ENCODE assay signal across 9 mouse cellular contexts in the genomic region with DNA sequence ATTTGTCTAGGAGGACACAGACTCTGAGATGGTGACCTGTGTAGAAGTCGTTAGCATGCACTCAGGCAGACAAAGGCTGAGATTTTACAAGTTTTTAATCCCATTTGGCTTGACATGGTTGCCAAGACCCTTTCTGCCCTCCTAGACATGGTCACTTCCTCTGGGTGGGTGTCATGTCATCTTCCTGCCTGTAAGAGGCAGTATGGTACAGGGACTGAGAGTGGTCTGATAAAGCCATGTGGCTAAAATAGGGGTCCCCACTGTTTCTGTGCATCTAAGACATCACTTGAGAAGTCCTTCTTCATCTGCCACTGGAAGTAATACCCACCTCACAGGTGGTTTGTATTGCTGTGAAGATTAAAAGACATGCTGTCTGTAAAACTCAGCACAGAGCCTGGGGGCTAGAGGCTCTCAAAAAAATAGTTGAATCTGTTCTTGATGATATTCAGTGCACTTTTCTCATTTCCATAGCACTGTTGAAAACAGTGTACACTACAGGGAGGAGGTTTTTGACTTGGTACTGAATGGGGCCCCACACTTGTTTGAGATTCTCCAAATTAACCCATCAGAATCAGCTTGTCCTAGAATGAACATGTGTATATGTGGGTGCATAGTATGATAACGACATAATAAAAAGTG. TPM values are rescaled to one million over a fixed set of nuclear protein-coding genes. Genes with fewer than 3 reads are reported as not detected.
DNase-seq lines count a peak whose midpoint lies in the region; ATAC-seq and TF ChIP-seq lines count a peak whose summit lies in the region.
"Had no signal": no experiment of that assay in that cellular context is flagged by ENCODE, and none has a peak within 500 bp of the region (broad histone marks: within the 10 kb centered on the region; RNA-seq: fewer than 3 reads in every experiment).

No protein-coding gene starts in this region.

- H3K9me3 ChIP-seq in hindbrain, embryonic 10.5 days = no peaks in the 10 kb centered on the region
- no peaks in the 10 kb centered on the region for H3K9me3 ChIP-seq in hindbrain, embryonic 12.5 days (replicated peaks)
- H3K9me3 ChIP-seq in MEL (replicated peaks; ENCODE audit: insufficient read depth, low read length) = no peaks in the 10 kb centered on the region
- H3K9me3 ChIP-seq in embryonic facial prominence, embryonic 14.5 days (ENCODE audit: control insufficient read depth, low read length) = no peaks in the 10 kb centered on the region
- no peaks in the 10 kb centered on the region for H3K9me3 ChIP-seq in stomach, postnatal 0 days (ENCODE audit: control insufficient read depth, low read length)
- no peaks in the 10 kb centered on the region for H3K9me3 ChIP-seq in intestine, embryonic 16.5 days (ENCODE audit: control insufficient read depth, low read length)

- no peaks in the 10 kb centered on the region for H3K79me2 ChIP-seq in MEL (ENCODE audit: control insufficient read depth, insufficient read depth, low read length, poor library complexity)

- 52% methylated on average over 2 of the region's 2 CpGs for WGBS in hindbrain, embryonic 10.5 days
- WGBS in hindbrain, embryonic 12.5 days = 50% methylated on average over 2 of the region's 2 CpGs
- 49% methylated on average over 2 of the region's 2 CpGs for WGBS in embryonic facial prominence, embryonic 14.5 days
- WGBS in stomach, postnatal 0 days = 54% methylated on average over 2 of the region's 2 CpGs
- 50% methylated on average over 2 of the region's 2 CpGs for WGBS in intestine, embryonic 16.5 days

- no peak for TF ChIP-seq EP300 in MEL (IDR thresholded peaks at IDR 0.05; ENCODE audit: low read depth in 1 of 2, low read length in 2 of 2)
- no peak for TF ChIP-seq EP300 in stomach, postnatal 0 days (optimal IDR thresholded peaks at IDR 0.05)

- H3K36me3 ChIP-seq in hindbrain, embryonic 10.5 days = no peaks in the 10 kb centered on the region
- no peaks in the 10 kb centered on the region for H3K36me3 ChIP-seq in hindbrain, embryonic 12.5 days
- H3K36me3 ChIP-seq in MEL (ENCODE audit: control insufficient read depth in 1 of 2, insufficient read depth in 2 of 2, low read length in 2 of 2) = peaks cover 0 to 3% of the 10 kb centered on the region in 2 experiments; a peak in 1 of 4 replicates
- no peaks in the 10 kb centered on the region for H3K36me3 ChIP-seq in embryonic facial prominence, embryonic 14.5 days (ENCODE audit: control insufficient read depth, insufficient read depth, low read length)
- no peaks in the 10 kb centered on the region for H3K36me3 ChIP-seq in stomach, postnatal 0 days (ENCODE audit: control insufficient read depth, insufficient read depth, low read length)
- H3K36me3 ChIP-seq in intestine, embryonic 16.5 days (ENCODE audit: control insufficient read depth, insufficient read depth, low read length) = no peaks in the 10 kb centered on the region

- DNase-seq in hindbrain, embryonic 10.5 days (ENCODE audit: low spot score) = peak; percentile 44
- peak; percentile 36 for DNase-seq in MEL (ENCODE audit: low read depth, low spot score)
- DNase-seq in embryonic facial prominence, embryonic 14.5 days (ENCODE audit: low spot score) = no peak
- peak; percentile 46 to 54 for DNase-seq in kidney, postnatal 4 days
- no peak for DNase-seq in stomach, postnatal 0 days (ENCODE audit: low spot score)

- H3K4me1 ChIP-seq in hindbrain, embryonic 10.5 days (replicated peaks) = no peaks in the 10 kb centered on the region
- H3K4me1 ChIP-seq in hindbrain, embryonic 12.5 days = no peaks in the 10 kb centered on the region
- H3K4me1 ChIP-seq in MEL (ENCODE audit: control insufficient read depth in 1 of 2, insufficient read depth in 2 of 2, low read length in 2 of 2) = peaks cover 0 to 3% of the 10 kb centered on the region in 2 experiments; a peak in 1 of 4 replicates
- H3K4me1 ChIP-seq in embryonic facial prominence, embryonic 14.5 days (ENCODE audit: control insufficient read depth, insufficient read depth, low read length) = no peaks in the 10 kb centered on the region
- no peaks in the 10 kb centered on the region for H3K4me1 ChIP-seq in stomach, postnatal 0 days (replicated peaks; ENCODE audit: control insufficient read depth, insufficient read depth)
- H3K4me1 ChIP-seq in intestine, embryonic 16.5 days (ENCODE audit: control insufficient read depth, insufficient read depth, low read length) = no peaks in the 10 kb centered on the region

- no peaks in the 10 kb centered on the region; the same call in 1 of the 2 replicates for H3K27me3 ChIP-seq in hindbrain, embryonic 10.5 days (ENCODE audit: insufficient read depth, poor library complexity, severe bottlenecking)
- H3K27me3 ChIP-seq in hindbrain, embryonic 12.5 days = no peaks in the 10 kb centered on the region
- no peaks in the 10 kb centered on the region; a peak in 1 of 4 replicates for H3K27me3 ChIP-seq in MEL (ENCODE audit: control insufficient read depth in 1 of 2, insufficient read depth in 2 of 2, low read length in 2 of 2)
- 0 out of 2 replicates have a peak, but pooled peaks cover 8% of the 10 kb centered on the region for H3K27me3 ChIP-seq in embryonic facial prominence, embryonic 14.5 days (replicated peaks; ENCODE audit: control insufficient read depth, insufficient read depth, low read length)
- no peaks in the 10 kb centered on the region for H3K27me3 ChIP-seq in stomach, postnatal 0 days (ENCODE audit: control insufficient read depth, insufficient read depth, low read length)
- H3K27me3 ChIP-seq in intestine, embryonic 16.5 days (replicated peaks; ENCODE audit: control insufficient read depth, insufficient read depth, low read length) = no peaks in the 10 kb centered on the region

- TF ChIP-seq POLR2A in MEL (IDR thresholded peaks at IDR 0.05; ENCODE audit: control insufficient read depth in 1 of 2, insufficient read depth in 1 of 2, low read depth in 1 of 2, low read length in 2 of 2, poor library complexity in 1 of 2) = no peak

- no peak overlapping the region for H3K4me3 ChIP-seq in hindbrain, embryonic 10.5 days
- H3K4me3 ChIP-seq in hindbrain, embryonic 12.5 days = no peak overlapping the region
- H3K4me3 ChIP-seq in MEL (ENCODE audit: control insufficient read depth in 1 of 2, insufficient read depth in 1 of 2, low read depth in 2 of 2, low read length in 2 of 2) = peak overlapping the region; percentile 30 to 64; a peak in 2 of 4 replicates
- no peak overlapping the region for H3K4me3 ChIP-seq in embryonic facial prominence, embryonic 14.5 days (ENCODE audit: low read depth, low read length)
- no peak overlapping the region for H3K4me3 ChIP-seq in stomach, postnatal 0 days (ENCODE audit: low read depth, low read length)
- H3K4me3 ChIP-seq in intestine, embryonic 16.5 days (ENCODE audit: low read length) = no peak overlapping the region
- H3K4me3 ChIP-seq: myocyte had no signal

- no peak overlapping the region for H3K27ac ChIP-seq in hindbrain, embryonic 10.5 days
- no peak overlapping the region for H3K27ac ChIP-seq in hindbrain, embryonic 12.5 days
- H3K27ac ChIP-seq in MEL (ENCODE audit: control insufficient read depth, low read depth, low read length) = no peak overlapping the region
- H3K27ac ChIP-seq in embryonic facial prominence, embryonic 14.5 days (replicated peaks; ENCODE audit: low read depth, low read length) = no peak overlapping the region
- H3K27ac ChIP-seq in stomach, postnatal 0 days (replicated peaks) = no peak overlapping the region
- no peak overlapping the region for H3K27ac ChIP-seq in intestine, embryonic 16.5 days (ENCODE audit: low read length)

- no peak overlapping the region for H3K4me2 ChIP-seq in hindbrain, embryonic 12.5 days (replicated peaks)
- H3K4me2 ChIP-seq in embryonic facial prominence, embryonic 14.5 days (ENCODE audit: low read depth, low read length) = no peak overlapping the region
- no peak overlapping the region for H3K4me2 ChIP-seq in stomach, postnatal 0 days (replicated peaks; ENCODE audit: low read depth)
- H3K4me2 ChIP-seq in intestine, embryonic 16.5 days (ENCODE audit: low read depth, low read length) = no peak overlapping the region

- TF ChIP-seq RAD21 in MEL (IDR thresholded peaks at IDR 0.05; ENCODE audit: low read depth, low read length) = peak; percentile 68

- no peak overlapping the region for H3K9ac ChIP-seq in hindbrain, embryonic 12.5 days
- no peak overlapping the region for H3K9ac ChIP-seq in MEL (ENCODE audit: control insufficient read depth, low read depth, low read length, poor library complexity, severe bottlenecking)
- no peak overlapping the region for H3K9ac ChIP-seq in embryonic facial prominence, embryonic 14.5 days (ENCODE audit: low read depth, low read length)
- H3K9ac ChIP-seq in stomach, postnatal 0 days (ENCODE audit: low read length) = no peak overlapping the region
- no peak overlapping the region for H3K9ac ChIP-seq in intestine, embryonic 16.5 days (ENCODE audit: low read depth, low read length)

- ATAC-seq in hindbrain, embryonic 12.5 days (ENCODE audit: low FRiP score) = no peak
- ATAC-seq in embryonic facial prominence, embryonic 14.5 days (ENCODE audit: low read depth) = peak; percentile 53; the same call in 1 of the 2 replicates
- no peak for ATAC-seq in stomach, postnatal 0 days (ENCODE audit: low FRiP score, low TSS enrichment)
- no peak for ATAC-seq in erythroblast, adult 5-6 weeks (replicated peaks; ENCODE audit: low FRiP score, poor library complexity, severe bottlenecking)
- no peak for ATAC-seq in intestine, embryonic 16.5 days

- TF ChIP-seq CTCF in MEL (IDR thresholded peaks at IDR 0.05 in 2 of 3, conservative IDR thresholded peaks at IDR 0.05 in 1 of 3; ENCODE audit: control insufficient read depth in 1 of 3, insufficient read depth in 1 of 3, low read depth in 2 of 3, low read length in 3 of 3, poor library complexity in 1 of 3, severe bottlenecking in 1 of 3) = peak; percentile 45 to 76 (median 68)
- TF ChIP-seq CTCF in stomach, postnatal 0 days (IDR thresholded peaks at IDR 0.05; ENCODE audit: low read depth) = peak; percentile 80

TF ChIP-seq in MEL, 35 proteins besides CTCF, POLR2A, EP300 and RAD21 (continues in another document):
- TF ChIP-seq MAZ (IDR thresholded peaks at IDR 0.05; ENCODE audit: low read depth, low read length) (no peak), NRF1 (IDR thresholded peaks at IDR 0.05; ENCODE audit: insufficient read depth, low read depth, low read length, poor library complexity, severe bottlenecking) (no peak)

RNA-seq across cellular contexts. Expression of gene Schip1, which starts 5.3 kb away (rescaled TPM):
- 49.3 and 86.4 TPM in 2 replicates for polyA plus RNA-seq in hindbrain, embryonic 10.5 days (2016; fragmentation: Nextera tagmentation; extraction: Ambion mirVana)
- 114 and 127 TPM in 2 replicates for polyA plus RNA-seq in hindbrain, embryonic 12.5 days (2016; fragmentation: Nextera tagmentation; extraction: Ambion mirVana)
- 12.4 and 14.5 TPM in 2 replicates for total RNA-seq in MEL (2012; rRNA removed)
- 10 to 100 TPM in 1 of 2 experiments, not detected in 1; 10.1 TPM for polyA plus RNA-seq in MEL (2012; ENCODE audit: insufficient read depth in 1 of 2, insufficient read length in 2 of 2, low read depth in 1 of 2, low replicate concordance in 2 of 2, missing spikeins in 1 of 2)
- polyA plus RNA-seq in embryonic facial prominence, embryonic 14.5 days (2014; fragmentation: Nextera tagmentation; extraction: Ambion mirVana) = 34.6 and 37.1 TPM in 2 replicates
- 26.6 and 27.6 TPM in 2 replicates for polyA plus RNA-seq in stomach, postnatal 0 days (2015; fragmentation: Nextera tagmentation; extraction: Ambion mirVana)
- total RNA-seq in erythroblast, adult 5-6 weeks (2015; ENCODE audit: low replicate concordance) = 1.7 TPM in 1 of 2 replicates, not detected in the other
- 0.17 and 2.9 TPM in 2 replicates for total RNA-seq in erythroblast, adult 5-6 weeks (2017; ENCODE audit: low replicate concordance)
- polyA plus RNA-seq in intestine, embryonic 16.5 days (2015; fragmentation: Nextera tagmentation; extraction: Ambion mirVana) = 29.7 and 31.2 TPM in 2 replicates

Comparison
In these comparisons a context has a peak if more than half of its experiments do, and no peak if none do; other contexts are left out.
1. DNase-seq: peak in hindbrain, embryonic 10.5 days (single experiment), MEL (single experiment) and kidney, postnatal 4 days (2 of 2); none in embryonic facial prominence, embryonic 14.5 days (single experiment) and stomach, postnatal 0 days (single experiment).
2. H3K4me3 ChIP-seq: peak in MEL (2 of 2); none in hindbrain, embryonic 10.5 days (single experiment), hindbrain, embryonic 12.5 days (single experiment), embryonic facial prominence, embryonic 14.5 days (single experiment), stomach, postnatal 0 days (single experiment) and intestine, embryonic 16.5 days (single experiment).